Mouse (Mus musculus) cortical plate, adult 2 months (tissue): ENCODE data around the gene Fbxw2.

Experiments used
- CTCF ChIP-seq: fragments of 200-500 bp; IDR thresholded peaks from 2 replicates; pipeline ENCODE4 v1.5.1; 2011; ENCODE audit warnings: mild to moderate bottlenecking, control low read depth, low read length; ENCODE audit not compliant: insufficient read depth; ENCODE audit errors: extremely low read depth
- POLR2A ChIP-seq: fragments of 200-500 bp; IDR thresholded peaks from 2 replicates; pipeline ENCODE4 v1.6.1; 2011; ENCODE audit warnings: mild to moderate bottlenecking, low read length, control low read depth; ENCODE audit not compliant: insufficient read depth; ENCODE audit errors: extremely low read depth

DNA sequence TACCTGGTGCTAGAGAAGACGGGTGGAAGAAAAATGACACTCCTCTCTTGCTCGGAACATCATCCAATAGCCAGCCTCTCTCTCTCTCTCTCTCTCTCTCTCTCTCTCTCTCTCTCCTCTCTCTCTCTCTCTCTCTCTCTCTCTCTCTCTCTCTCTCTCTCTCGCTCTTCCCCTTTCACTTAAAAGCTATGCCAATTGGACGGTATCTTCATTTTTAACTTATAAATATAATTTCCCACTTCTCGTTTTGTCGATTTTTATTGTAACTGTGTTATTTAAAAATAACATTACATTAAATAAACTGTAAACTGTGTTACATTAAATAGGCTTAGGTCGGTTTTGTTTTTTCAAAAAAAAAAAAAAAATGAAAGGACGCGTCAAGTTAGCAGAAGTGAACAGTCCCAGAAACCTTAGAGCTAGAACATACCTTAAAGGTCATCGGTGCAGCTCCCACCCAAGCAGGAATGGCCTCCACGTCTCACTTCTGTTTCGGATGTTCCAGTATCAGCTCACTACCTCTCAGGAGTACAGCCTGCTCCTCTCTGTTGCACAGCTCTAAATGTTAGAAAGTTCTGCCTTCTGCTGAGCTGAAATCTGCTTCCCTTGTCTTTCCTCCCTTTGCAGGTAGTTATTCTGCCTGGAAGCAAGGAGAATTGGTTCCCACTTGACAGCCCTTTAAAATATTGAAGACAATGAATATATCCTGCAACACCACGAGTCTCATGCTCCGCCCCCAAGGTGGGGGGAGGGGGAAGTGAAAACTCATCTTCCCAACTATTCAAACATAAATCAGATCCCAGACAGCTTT, 71.4 kb downstream of the Fbxw2 start, which contains the start of gene Gapvd1:
- TF ChIP-seq CTCF, result no peak
- TF ChIP-seq POLR2A, result no peak
